Mouse (Mus musculus): Measurements from ENCODE around the gene Gm10563. TPM values are rescaled to one million over a fixed set of nuclear protein-coding genes. Genes with fewer than 3 reads are reported as not detected.

Gm10563 gene
- polyA plus RNA-seq, 1 experiment from 2014 or later: not detected

DNA sequence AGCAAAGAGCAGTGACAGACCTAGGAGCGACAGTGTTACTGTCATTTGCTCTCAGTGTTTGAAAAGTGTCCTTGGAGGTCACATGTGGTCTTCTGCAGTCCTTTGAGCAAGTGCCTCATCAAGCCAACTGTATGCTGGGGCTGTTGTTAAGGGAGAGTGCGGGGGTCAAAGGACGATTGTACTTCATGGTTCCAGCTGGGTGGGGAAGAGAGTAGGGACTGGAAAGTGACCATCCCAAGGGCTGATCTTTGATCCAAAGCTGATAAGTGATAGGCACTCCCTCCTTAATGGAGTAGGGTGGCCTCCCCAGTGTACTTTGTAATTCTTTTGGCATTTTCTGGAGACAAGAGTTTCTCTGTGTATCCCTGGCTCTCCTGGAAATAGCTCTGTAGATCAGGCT, 33.3 kb downstream of the Gm10563 start:
- Histone ChIP-seq H3K4me3 (no peak overlapping the region), H3K36me3 (peaks cover 66% of the 10 kb centered on the region), H3K9me3 (replicated peaks) (no peaks in the 10 kb centered on the region), H3K9ac (no peak overlapping the region), H3K27me3 (replicated peaks) (no peaks in the 10 kb centered on the region), H3K4me2 (no peak overlapping the region), H3K27ac (ENCODE audit: poor library complexity, severe bottlenecking) (no peak overlapping the region), H3K4me1 (replicated peaks) (no peaks in the 10 kb centered on the region)
- ATAC-seq (ENCODE audit: insufficient number of reproducible peaks, low FRiP score): no peak
- 91% methylated on average over 3 of the region's 3 CpGs for WGBS

- no peak overlapping the region for H3K4me3 ChIP-seq
- 93% methylated on average over 2 of the region's 2 CpGs for WGBS
- no peaks in the 10 kb centered on the region for H3K27me3 ChIP-seq (replicated peaks)
- peaks cover 48% of the 10 kb centered on the region for H3K36me3 ChIP-seq
- H3K27ac ChIP-seq (ENCODE audit: poor library complexity, severe bottlenecking): no peak overlapping the region
- ATAC-seq (ENCODE audit: insufficient number of reproducible peaks, low FRiP score): no peak
- peaks cover 10% of the 10 kb centered on the region for H3K4me1 ChIP-seq (replicated peaks)
- H3K9me3 ChIP-seq (replicated peaks): no peaks in the 10 kb centered on the region
- H3K4me2 ChIP-seq: no peak overlapping the region
- H3K9ac ChIP-seq: no peak overlapping the region
Measured at GRCm38 (mm10) chr4:155606825-155607224, 38.4 kb downstream of the Gm10563 start.

DNA sequence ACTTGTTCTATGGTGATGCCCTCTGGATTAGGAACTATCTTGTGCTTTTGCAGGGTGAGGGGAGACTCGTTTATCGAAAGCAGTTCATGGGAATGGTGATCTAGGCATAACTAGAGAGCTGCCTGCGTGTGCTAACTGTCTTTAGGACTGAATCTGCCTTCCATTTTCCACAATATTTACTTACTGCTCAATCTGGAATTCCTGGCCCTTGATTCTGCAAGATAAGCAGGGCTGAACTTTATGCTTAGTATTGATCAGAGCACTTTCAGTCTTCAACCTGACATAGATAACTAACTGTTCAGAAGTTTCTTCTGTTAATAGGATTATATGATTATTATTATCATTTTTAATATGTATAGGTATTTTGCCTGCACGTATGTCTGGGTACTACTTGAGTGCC, 40.1 kb downstream of the Gm10563 start:
- H3K4me1 ChIP-seq (replicated peaks): peaks cover 10% of the 10 kb centered on the region
- no peak for ATAC-seq (ENCODE audit: insufficient number of reproducible peaks, low FRiP score)
- 86% methylated on average over 4 of the region's 4 CpGs for WGBS
- no peak overlapping the region for H3K9ac ChIP-seq
- no peak overlapping the region for H3K4me3 ChIP-seq
- H3K4me2 ChIP-seq: no peak overlapping the region
- H3K9me3 ChIP-seq (replicated peaks): no peaks in the 10 kb centered on the region
- peaks cover 34% of the 10 kb centered on the region for H3K36me3 ChIP-seq
- H3K27ac ChIP-seq (ENCODE audit: poor library complexity, severe bottlenecking): no peak overlapping the region
- no peaks in the 10 kb centered on the region for H3K27me3 ChIP-seq (replicated peaks)

DNA sequence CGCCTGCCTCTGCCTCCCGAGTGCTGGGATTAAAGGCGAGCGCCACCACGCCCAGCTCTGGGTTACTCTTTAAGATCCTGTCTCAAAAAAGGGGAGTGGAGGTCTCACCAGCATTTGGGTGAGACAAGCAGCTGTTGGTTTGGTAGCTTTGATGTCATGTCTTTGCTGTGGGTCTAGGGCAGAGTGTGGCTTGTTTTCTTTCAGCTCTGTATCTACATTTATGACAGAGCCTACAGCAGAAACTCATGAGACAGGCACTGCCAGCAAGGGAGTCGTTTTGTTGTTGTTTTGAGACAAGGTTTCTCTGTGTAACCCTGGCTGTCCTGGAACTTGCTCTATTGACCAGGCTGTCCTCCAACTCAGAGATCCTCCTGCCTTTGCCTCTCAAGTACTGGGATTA, 41.4 kb downstream of the Gm10563 start:
- H3K36me3 ChIP-seq: peaks cover 28% of the 10 kb centered on the region
- no peak for ATAC-seq (ENCODE audit: insufficient number of reproducible peaks, low FRiP score)
- no peak overlapping the region for H3K9ac ChIP-seq
- H3K4me1 ChIP-seq (replicated peaks): peaks cover 10% of the 10 kb centered on the region
- H3K27ac ChIP-seq (ENCODE audit: poor library complexity, severe bottlenecking): no peak overlapping the region
- no peaks in the 10 kb centered on the region for H3K9me3 ChIP-seq (replicated peaks)
- H3K4me3 ChIP-seq: no peak overlapping the region
- no peak overlapping the region for H3K4me2 ChIP-seq
- H3K27me3 ChIP-seq (replicated peaks): no peaks in the 10 kb centered on the region
- 91% methylated on average over 6 of the region's 6 CpGs for WGBS

- Histone ChIP-seq H3K9ac (peak overlapping the region; percentile 95; the same call in 1 of the 2 replicates), H3K27ac (ENCODE audit: poor library complexity, severe bottlenecking) (no peak overlapping the region), H3K27me3 (replicated peaks) (no peaks in the 10 kb centered on the region), H3K4me1 (replicated peaks) (peaks cover 10% of the 10 kb centered on the region), H3K4me2 (peak overlapping the region; percentile 93), H3K36me3 (peaks cover 28% of the 10 kb centered on the region), H3K4me3 (peak overlapping the region; percentile 83), H3K9me3 (replicated peaks) (no peaks in the 10 kb centered on the region)
- no peak for ATAC-seq (ENCODE audit: insufficient number of reproducible peaks, low FRiP score)
- WGBS: 75% methylated on average over 1 of the region's 1 CpGs
Measured at GRCm38 (mm10) chr4:155602753-155603152, 42.5 kb downstream of the Gm10563 start.

GRCm38 (mm10) chr4:155601997-155602456, 43.2 kb downstream of the Gm10563 start:
- Histone ChIP-seq H3K9ac (peak overlapping the region; percentile 95), H3K36me3 (peaks cover 28% of the 10 kb centered on the region), H3K4me2 (peak overlapping the region; percentile 93), H3K9me3 (replicated peaks) (no peaks in the 10 kb centered on the region), H3K27me3 (replicated peaks) (no peaks in the 10 kb centered on the region), H3K27ac (ENCODE audit: poor library complexity, severe bottlenecking) (peak overlapping the region; percentile 99), H3K4me3 (peak overlapping the region; percentile 83), H3K4me1 (replicated peaks) (peaks cover 10% of the 10 kb centered on the region)
- 2% methylated on average over 31 of the region's 31 CpGs for WGBS
- ATAC-seq (ENCODE audit: insufficient number of reproducible peaks, low FRiP score): peak; percentile 19

DNA sequence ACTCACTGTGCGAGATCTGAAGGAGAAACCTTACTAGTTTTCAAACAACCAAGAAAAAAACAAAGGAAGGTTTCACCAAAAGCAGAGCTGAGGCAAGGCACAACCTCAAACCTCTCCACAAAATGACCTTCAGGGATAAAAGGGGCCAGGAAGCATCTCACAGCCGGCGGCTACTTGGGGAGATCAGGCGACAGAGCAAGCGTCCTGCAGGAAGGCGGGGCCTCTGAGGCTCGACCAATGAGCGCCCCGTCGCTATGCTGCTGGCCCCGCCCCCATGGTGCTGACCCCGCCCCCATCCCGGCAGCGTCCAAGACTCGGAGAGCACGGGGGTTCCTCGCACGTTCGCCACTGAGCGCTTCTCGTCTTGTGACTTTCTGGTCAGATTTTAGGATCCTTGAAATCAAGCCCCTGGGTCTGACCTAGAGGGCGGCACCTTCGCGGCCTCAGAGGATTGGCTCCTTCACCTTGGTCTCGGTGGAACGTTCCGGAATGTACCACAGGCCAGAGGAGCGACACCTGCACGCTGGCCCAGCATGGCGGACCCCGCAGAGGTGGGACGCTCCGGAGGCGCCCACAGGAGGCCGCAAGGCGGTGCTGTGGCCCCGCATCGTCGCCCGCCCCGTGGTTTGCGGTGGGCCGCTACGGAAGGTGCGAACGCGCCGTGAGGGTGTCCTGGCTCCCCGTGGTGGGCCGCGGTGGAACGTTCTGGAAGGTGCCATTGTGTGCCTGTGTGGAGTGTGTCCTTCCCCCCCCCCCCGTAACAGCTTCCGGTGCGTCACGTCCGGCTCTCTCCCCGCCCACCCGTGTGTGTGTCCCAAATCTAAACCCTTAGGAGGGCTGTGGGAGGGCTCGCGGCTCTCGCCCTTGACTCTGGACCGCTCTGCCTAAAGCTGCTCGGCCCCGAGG, 43.9 kb downstream of the Gm10563 start, which contains the start of gene Slc35e2:
TSS of gene Slc35e2 (plus strand) at position 326 of the 906 bp plus-strand sequence.
- H3K4me1 ChIP-seq (replicated peaks): peaks cover 10% of the 10 kb centered on the region
- H3K4me2 ChIP-seq: peak within 1 kb of the TSS; percentile 93
- H3K4me3 ChIP-seq: peak within 1 kb of the TSS; percentile 83
- ATAC-seq (ENCODE audit: insufficient number of reproducible peaks, low FRiP score): peak; percentile 97
- H3K9ac ChIP-seq: peak within 1 kb of the TSS; percentile 95
- H3K27ac ChIP-seq (ENCODE audit: poor library complexity, severe bottlenecking): peak within 1 kb of the TSS; percentile 99
- H3K36me3 ChIP-seq: peaks cover 25% of the 10 kb centered on the region
- under 1% methylated on average over 65 of the region's 65 CpGs for WGBS
- H3K9me3 ChIP-seq (replicated peaks): no peaks in the 10 kb centered on the region
- H3K27me3 ChIP-seq (replicated peaks): no peaks in the 10 kb centered on the region

GRCm38 (mm10) chr4:155599901-155600825, 45.0 kb downstream of the Gm10563 start:
- peak overlapping the region; percentile 99 for H3K27ac ChIP-seq (ENCODE audit: poor library complexity, severe bottlenecking)
- H3K4me1 ChIP-seq (replicated peaks): peaks cover 10% of the 10 kb centered on the region
- WGBS: 87% methylated on average over 10 of the region's 11 CpGs
- H3K27me3 ChIP-seq (replicated peaks): no peaks in the 10 kb centered on the region
- H3K4me3 ChIP-seq: peak overlapping the region; percentile 83
- peaks cover 20% of the 10 kb centered on the region for H3K36me3 ChIP-seq
- no peak for ATAC-seq (ENCODE audit: insufficient number of reproducible peaks, low FRiP score)
- H3K9ac ChIP-seq: peak overlapping the region; percentile 95; the same call in 1 of the 2 replicates
- peak overlapping the region; percentile 93 for H3K4me2 ChIP-seq
- no peaks in the 10 kb centered on the region for H3K9me3 ChIP-seq (replicated peaks)

- Histone ChIP-seq H3K27me3 (replicated peaks) (no peaks in the 10 kb centered on the region), H3K9me3 (replicated peaks) (no peaks in the 10 kb centered on the region), H3K4me3 (no peak overlapping the region), H3K36me3 (peaks cover 9% of the 10 kb centered on the region; the same call in 1 of the 2 replicates), H3K9ac (no peak overlapping the region), H3K4me2 (no peak overlapping the region), H3K27ac (ENCODE audit: poor library complexity, severe bottlenecking) (no peak overlapping the region), H3K4me1 (replicated peaks) (peaks cover 10% of the 10 kb centered on the region)
- ATAC-seq (ENCODE audit: insufficient number of reproducible peaks, low FRiP score): no peak
- WGBS: 16% methylated on average over 20 of the region's 20 CpGs
Measured at GRCm38 (mm10) chr4:155598536-155598935, 46.7 kb downstream of the Gm10563 start.

DNA sequence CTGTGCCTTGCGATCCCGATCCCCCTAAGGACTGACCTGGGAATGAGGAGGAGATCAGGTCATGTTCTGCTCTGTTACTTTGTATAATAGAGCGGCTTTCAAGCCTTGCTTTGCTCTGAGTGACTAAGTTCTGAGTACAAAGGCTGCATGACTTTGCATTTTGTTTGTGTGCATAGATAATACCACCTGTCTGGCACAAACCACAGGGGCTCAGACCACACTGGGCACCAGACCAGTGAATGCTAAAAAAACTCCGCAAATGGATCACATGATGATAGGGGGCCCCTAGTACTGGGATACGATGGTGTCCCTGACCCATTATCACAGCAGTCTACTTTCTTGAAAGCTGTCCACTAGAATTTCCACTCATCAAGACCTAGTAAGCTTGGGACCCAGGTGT, 48.6 kb downstream of the Gm10563 start:
- Histone ChIP-seq H3K36me3 (no peaks in the 10 kb centered on the region), H3K9ac (no peak overlapping the region), H3K27me3 (replicated peaks) (no peaks in the 10 kb centered on the region), H3K9me3 (replicated peaks) (no peaks in the 10 kb centered on the region), H3K4me1 (replicated peaks) (no peaks in the 10 kb centered on the region; the same call in none of the 2 replicates), H3K4me3 (no peak overlapping the region), H3K4me2 (no peak overlapping the region), H3K27ac (ENCODE audit: poor library complexity, severe bottlenecking) (no peak overlapping the region)
- 73% methylated on average over 5 of the region's 5 CpGs for WGBS
- no peak for ATAC-seq (ENCODE audit: insufficient number of reproducible peaks, low FRiP score)

- Histone ChIP-seq H3K4me2 (no peak overlapping the region), H3K9me3 (replicated peaks) (no peaks in the 10 kb centered on the region), H3K27me3 (replicated peaks) (no peaks in the 10 kb centered on the region), H3K27ac (ENCODE audit: poor library complexity, severe bottlenecking) (no peak overlapping the region), H3K4me1 (replicated peaks) (no peaks in the 10 kb centered on the region; the same call in none of the 2 replicates), H3K9ac (no peak overlapping the region), H3K36me3 (peaks cover 6% of the 10 kb centered on the region; the same call in 1 of the 2 replicates), H3K4me3 (no peak overlapping the region)
- 72% methylated on average over 3 of the region's 3 CpGs for WGBS
- ATAC-seq (ENCODE audit: insufficient number of reproducible peaks, low FRiP score): no peak
Measured at GRCm38 (mm10) chr4:155595777-155596176, 49.4 kb downstream of the Gm10563 start.

All from heart, embryonic 12.5 days (tissue).